Mouse (Mus musculus) heart, postnatal 0 days (tissue): ENCODE data around the gene Slfn14.

ENCODE experiments used
- CTCF ChIP-seq: IDR thresholded peaks from 2 replicates; pipeline ENCODE4 v1.5.1; 2016; ENCODE audit warnings: antibody characterized with exemption, control low read depth, low read depth
- EP300 ChIP-seq: IDR thresholded peaks from 2 replicates; pipeline ENCODE4 v1.6.1; 2016; ENCODE audit warnings: antibody characterized with exemption, low read depth

- TF ChIP-seq EP300, result no peak
- TF ChIP-seq CTCF, result peak; percentile 32
Observed at GRCm38 (mm10) chr11:83230966-83231365, 55.6 kb downstream of the Slfn14 start.
